Mouse (Mus musculus): ENCODE measurements at regions not wholly inside any gene's neighbourhood (a gene's known extent, or its start where the extent isn't known, plus 50 kb on each side); places are given as distances from the start of the nearest gene placed in this dataset.

GRCm38 (mm10) chr12:99079873-99080272, 159.5 kb downstream of the Ttc8 start:
- no peaks in the 10 kb centered on the region for H3K9me3 ChIP-seq (ENCODE audit: low read length)
- no peak for TF ChIP-seq CTCF (IDR thresholded peaks at IDR 0.05; ENCODE audit: low read depth)
- no peak overlapping the region for H3K4me3 ChIP-seq (ENCODE audit: low read depth, low read length)
- WGBS = 94% methylated on average over 1 of the region's 1 CpGs
- peaks cover 4% of the 10 kb centered on the region; the same call in 1 of the 2 replicates for H3K4me1 ChIP-seq (ENCODE audit: insufficient read depth)
- H3K27me3 ChIP-seq (ENCODE audit: insufficient read depth, low read length) = no peaks in the 10 kb centered on the region
- ATAC-seq (no peak), DNase-seq (no peak)
- H3K9ac ChIP-seq = no peak overlapping the region
- H3K4me2 ChIP-seq (ENCODE audit: low read depth) = no peak overlapping the region
- H3K27ac ChIP-seq (ENCODE audit: low read depth, low read length) = no peak overlapping the region
- H3K36me3 ChIP-seq (ENCODE audit: insufficient read depth) = no peaks in the 10 kb centered on the region

- Histone ChIP-seq H3K9ac (no peak overlapping the region), H3K27me3 (ENCODE audit: insufficient read depth, low read length) (no peaks in the 10 kb centered on the region), H3K9me3 (ENCODE audit: low read length) (no peaks in the 10 kb centered on the region), H3K36me3 (ENCODE audit: insufficient read depth) (no peaks in the 10 kb centered on the region), H3K4me3 (ENCODE audit: low read depth, low read length) (no peak overlapping the region), H3K4me1 (ENCODE audit: insufficient read depth) (peaks cover 9% of the 10 kb centered on the region), H3K27ac (ENCODE audit: low read depth, low read length) (peak overlapping the region; percentile 35; the same call in 1 of the 2 replicates), H3K4me2 (ENCODE audit: low read depth) (0 out of 2 replicates have a peak overlapping the region, but pooled peaks have one; percentile 1)
- 43% methylated on average over 11 of the region's 11 CpGs for WGBS
- ATAC-seq (no peak), DNase-seq (peak; percentile 46)
- TF ChIP-seq CTCF (IDR thresholded peaks at IDR 0.05; ENCODE audit: low read depth) = no peak
Measured at GRCm38 (mm10) chr12:99083616-99084015, 163.2 kb downstream of the Ttc8 start.

- peak overlapping the region; percentile 1; the same call in 1 of the 2 replicates for H3K4me2 ChIP-seq (ENCODE audit: low read depth)
- DNase-seq (peak; percentile 93), ATAC-seq (peak; percentile 92)
- peak; percentile 100 for TF ChIP-seq CTCF (IDR thresholded peaks at IDR 0.05; ENCODE audit: low read depth)
- H3K9me3 ChIP-seq (ENCODE audit: low read length) = no peaks in the 10 kb centered on the region
- no peak overlapping the region for H3K9ac ChIP-seq
- H3K36me3 ChIP-seq (ENCODE audit: insufficient read depth) = no peaks in the 10 kb centered on the region
- H3K27ac ChIP-seq (ENCODE audit: low read depth, low read length) = no peak overlapping the region
- H3K4me3 ChIP-seq (ENCODE audit: low read depth, low read length) = no peak overlapping the region
- no peaks in the 10 kb centered on the region for H3K27me3 ChIP-seq (ENCODE audit: insufficient read depth, low read length)
- peaks cover 9% of the 10 kb centered on the region for H3K4me1 ChIP-seq (ENCODE audit: insufficient read depth)
- WGBS = 2% methylated on average over 18 of the region's 18 CpGs
Measured at GRCm38 (mm10) chr12:99084144-99084543, 163.8 kb downstream of the Ttc8 start.

GRCm38 (mm10) chr12:99087286-99087685, 166.9 kb downstream of the Ttc8 start:
- Histone ChIP-seq H3K9ac (no peak overlapping the region), H3K9me3 (ENCODE audit: low read length) (no peaks in the 10 kb centered on the region), H3K36me3 (ENCODE audit: insufficient read depth) (no peaks in the 10 kb centered on the region), H3K4me3 (ENCODE audit: low read depth, low read length) (no peak overlapping the region), H3K4me1 (ENCODE audit: insufficient read depth) (peaks cover 9% of the 10 kb centered on the region), H3K4me2 (ENCODE audit: low read depth) (no peak overlapping the region), H3K27ac (ENCODE audit: low read depth, low read length) (0 out of 2 replicates have a peak overlapping the region, but pooled peaks have one; percentile 29), H3K27me3 (ENCODE audit: insufficient read depth, low read length) (no peaks in the 10 kb centered on the region)
- 11% methylated on average over 8 of the region's 8 CpGs for WGBS
- peak; percentile 80 for ATAC-seq
- DNase-seq = peak; percentile 75
- TF ChIP-seq CTCF (IDR thresholded peaks at IDR 0.05; ENCODE audit: low read depth) = no peak

- DNase-seq (no peak), ATAC-seq (no peak)
- no peaks in the 10 kb centered on the region for H3K9me3 ChIP-seq (ENCODE audit: low read length)
- H3K36me3 ChIP-seq (ENCODE audit: insufficient read depth) = no peaks in the 10 kb centered on the region
- no peak overlapping the region for H3K4me3 ChIP-seq (ENCODE audit: low read depth, low read length)
- H3K27ac ChIP-seq (ENCODE audit: low read depth, low read length) = no peak overlapping the region
- no peak overlapping the region for H3K4me2 ChIP-seq (ENCODE audit: low read depth)
- H3K4me1 ChIP-seq (ENCODE audit: insufficient read depth) = peaks cover 5% of the 10 kb centered on the region
- WGBS = 58% methylated on average over 4 of the region's 4 CpGs
- no peak overlapping the region for H3K9ac ChIP-seq
- no peaks in the 10 kb centered on the region for H3K27me3 ChIP-seq (ENCODE audit: insufficient read depth, low read length)
- TF ChIP-seq CTCF (IDR thresholded peaks at IDR 0.05; ENCODE audit: low read depth) = no peak
Measured at GRCm38 (mm10) chr12:99091770-99092169, 171.4 kb downstream of the Ttc8 start.

- Histone ChIP-seq H3K27me3 (ENCODE audit: insufficient read depth, low read length) (no peaks in the 10 kb centered on the region), H3K36me3 (ENCODE audit: insufficient read depth) (no peaks in the 10 kb centered on the region), H3K4me2 (ENCODE audit: low read depth) (no peak overlapping the region), H3K9me3 (ENCODE audit: low read length) (no peaks in the 10 kb centered on the region), H3K9ac (no peak overlapping the region), H3K27ac (ENCODE audit: low read depth, low read length) (no peak overlapping the region), H3K4me3 (ENCODE audit: low read depth, low read length) (no peak overlapping the region), H3K4me1 (ENCODE audit: insufficient read depth) (no peaks in the 10 kb centered on the region)
- WGBS = 75% methylated on average over 3 of the region's 3 CpGs
- no peak for TF ChIP-seq CTCF (IDR thresholded peaks at IDR 0.05; ENCODE audit: low read depth)
- no peak for ATAC-seq
- DNase-seq = no peak
Measured at GRCm38 (mm10) chr12:99093151-99093550, 172.8 kb downstream of the Ttc8 start.

- H3K4me2 ChIP-seq (ENCODE audit: low read depth) = no peak overlapping the region
- WGBS = 69% methylated on average over 6 of the region's 6 CpGs
- no peak overlapping the region for H3K4me3 ChIP-seq (ENCODE audit: low read depth, low read length)
- no peak overlapping the region for H3K27ac ChIP-seq (ENCODE audit: low read depth, low read length)
- DNase-seq (peak; percentile 62), ATAC-seq (no peak)
- H3K9me3 ChIP-seq (ENCODE audit: low read length) = no peaks in the 10 kb centered on the region
- H3K27me3 ChIP-seq (ENCODE audit: insufficient read depth, low read length) = no peaks in the 10 kb centered on the region
- TF ChIP-seq CTCF (IDR thresholded peaks at IDR 0.05; ENCODE audit: low read depth) = no peak
- no peak overlapping the region for H3K9ac ChIP-seq
- H3K4me1 ChIP-seq (ENCODE audit: insufficient read depth) = no peaks in the 10 kb centered on the region
- H3K36me3 ChIP-seq (ENCODE audit: insufficient read depth) = no peaks in the 10 kb centered on the region
Measured at GRCm38 (mm10) chr12:99093989-99094388, 173.6 kb downstream of the Ttc8 start.
